Mouse (Mus musculus) liver, adult 2 months (tissue): ENCODE results near the gene Lrp1.

Experiments
- CTCF ChIP-seq: fragments of 200-500 bp; IDR thresholded peaks from 2 replicates; pipeline ENCODE4 v1.5.1; 2011; ENCODE audit warnings: low read depth, low read length, control low read depth
- POLR2A ChIP-seq: fragments of 200-500 bp; IDR thresholded peaks from 2 replicates; pipeline ENCODE4 v1.6.1; 2011; ENCODE audit warnings: low read length, control low read depth; ENCODE audit not compliant: insufficient read depth; ENCODE audit errors: extremely low read depth

DNA sequence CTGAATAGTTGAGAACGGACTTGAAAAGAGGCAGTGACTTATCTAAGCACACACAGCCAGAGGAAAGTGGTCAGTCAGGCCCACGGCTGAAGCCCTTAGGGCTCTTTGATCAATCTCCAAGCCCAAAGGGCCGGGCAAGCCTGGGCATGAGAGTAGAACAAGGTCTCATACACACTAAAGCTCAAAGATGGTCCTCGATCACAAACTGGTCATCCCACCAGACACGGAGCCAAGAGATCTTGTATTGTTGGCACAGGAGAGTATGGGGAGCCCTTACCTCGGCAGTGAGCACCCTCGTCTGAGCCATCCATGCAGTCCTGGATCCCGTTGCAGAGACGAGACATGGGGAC is 10.9 kb downstream of the Lrp1 start:
- TF ChIP-seq CTCF, result no peak
- TF ChIP-seq POLR2A, result no peak
